Mouse (Mus musculus) liver, embryonic 14.5 days (tissue): ENCODE results near the gene Dnajc16.

Experiments
- CTCF ChIP-seq: IDR thresholded peaks from 2 replicates; pipeline ENCODE4 v1.5.1; 2016; ENCODE audit warnings: antibody characterized with exemption, low read depth, control low read depth
- EP300 ChIP-seq: IDR thresholded peaks from 2 replicates; pipeline ENCODE4 v1.6.1; 2016; ENCODE audit warnings: antibody characterized with exemption, low read depth

DNA sequence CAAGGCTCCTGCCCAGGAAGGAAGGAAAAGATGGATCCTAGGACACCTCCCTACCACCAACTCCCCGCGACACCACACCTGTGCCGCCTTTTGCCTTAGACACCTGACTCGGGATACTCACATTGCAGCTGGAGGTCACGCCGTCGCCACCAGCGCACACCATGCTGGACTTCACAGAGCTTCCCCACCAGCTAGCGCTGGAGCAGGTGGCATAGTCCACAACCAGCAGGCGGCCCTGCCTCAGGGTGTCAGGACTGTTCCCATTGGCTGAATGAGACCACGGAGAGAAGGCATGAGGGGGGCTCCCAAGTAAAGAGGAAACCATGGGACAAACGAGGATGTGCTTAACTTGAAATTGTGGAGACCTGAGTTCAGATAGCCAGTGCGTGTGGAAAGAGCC lies 28.1 kb upstream of the Dnajc16 start:
- TF ChIP-seq CTCF (no peak), EP300 (no peak)
